Mouse (Mus musculus): ENCODE results near the gene Gm28230.

The Gm28230 gene

DNA sequence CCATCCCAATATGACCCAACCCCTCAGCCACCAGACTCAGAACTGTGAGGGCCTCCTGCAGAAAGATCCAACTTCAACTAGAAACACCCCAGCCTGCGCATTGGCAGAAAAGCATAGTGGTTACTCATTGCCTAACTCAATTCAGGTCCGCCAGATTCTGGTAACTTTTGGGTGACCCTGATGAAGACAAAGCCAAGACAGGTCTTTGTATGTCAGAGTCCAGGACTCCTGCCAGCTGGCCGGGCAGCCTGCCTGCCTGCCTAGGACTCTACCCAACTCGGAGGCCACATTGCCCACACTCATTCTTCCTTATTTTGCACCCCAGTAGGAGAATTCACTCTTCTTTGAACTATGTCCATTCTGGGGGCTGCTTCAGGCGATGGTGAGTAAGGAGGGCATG, at the start of gene Gm28230:
Gene Gm28230, plus strand, starts transcription at position 178 of the 400 bp plus-strand sequence.
- no peak for DNase-seq (ENCODE audit: low read depth, low spot score)

GRCm38 (mm10) chr2:74677106-74677505, 49.4 kb upstream of the Gm28230 start:
- DNase-seq (ENCODE audit: low read depth, low spot score), result no peak

- DNase-seq (ENCODE audit: low read depth, low spot score), result no peak
These were observed 47.5 kb upstream of the Gm28230 start, which contains the start of gene Hoxd11 for GRCm38 (mm10) chr2:74678891-74679595. Gene Hoxd11, plus strand, starts transcription at chr2:74679557.

GRCm38 (mm10) chr2:74679596-74679971, 46.9 kb upstream of the Gm28230 start:
- no peak for DNase-seq (ENCODE audit: low read depth, low spot score)

DNA sequence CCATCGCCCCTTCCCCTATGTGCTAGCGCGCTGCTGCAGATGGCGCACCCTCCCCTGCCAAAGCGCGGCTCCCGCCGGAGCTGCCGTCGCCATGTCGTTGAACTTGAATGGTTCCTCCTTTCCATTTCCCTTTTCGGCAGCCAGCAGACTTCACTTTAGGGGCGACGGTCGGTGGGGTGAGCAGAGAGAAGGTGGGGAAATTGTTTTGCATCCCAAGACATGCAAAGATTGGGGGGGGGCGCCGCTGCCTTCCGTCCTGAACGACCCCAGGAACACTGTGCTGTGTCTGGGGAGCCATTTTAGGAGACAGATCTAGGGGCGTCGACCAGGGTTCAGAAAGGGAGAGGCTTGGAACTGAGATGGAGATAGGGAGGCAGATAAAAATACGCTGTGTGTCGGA, 46.5 kb upstream of the Gm28230 start:
- DNase-seq (ENCODE audit: low read depth, low spot score), result no peak

DNA sequence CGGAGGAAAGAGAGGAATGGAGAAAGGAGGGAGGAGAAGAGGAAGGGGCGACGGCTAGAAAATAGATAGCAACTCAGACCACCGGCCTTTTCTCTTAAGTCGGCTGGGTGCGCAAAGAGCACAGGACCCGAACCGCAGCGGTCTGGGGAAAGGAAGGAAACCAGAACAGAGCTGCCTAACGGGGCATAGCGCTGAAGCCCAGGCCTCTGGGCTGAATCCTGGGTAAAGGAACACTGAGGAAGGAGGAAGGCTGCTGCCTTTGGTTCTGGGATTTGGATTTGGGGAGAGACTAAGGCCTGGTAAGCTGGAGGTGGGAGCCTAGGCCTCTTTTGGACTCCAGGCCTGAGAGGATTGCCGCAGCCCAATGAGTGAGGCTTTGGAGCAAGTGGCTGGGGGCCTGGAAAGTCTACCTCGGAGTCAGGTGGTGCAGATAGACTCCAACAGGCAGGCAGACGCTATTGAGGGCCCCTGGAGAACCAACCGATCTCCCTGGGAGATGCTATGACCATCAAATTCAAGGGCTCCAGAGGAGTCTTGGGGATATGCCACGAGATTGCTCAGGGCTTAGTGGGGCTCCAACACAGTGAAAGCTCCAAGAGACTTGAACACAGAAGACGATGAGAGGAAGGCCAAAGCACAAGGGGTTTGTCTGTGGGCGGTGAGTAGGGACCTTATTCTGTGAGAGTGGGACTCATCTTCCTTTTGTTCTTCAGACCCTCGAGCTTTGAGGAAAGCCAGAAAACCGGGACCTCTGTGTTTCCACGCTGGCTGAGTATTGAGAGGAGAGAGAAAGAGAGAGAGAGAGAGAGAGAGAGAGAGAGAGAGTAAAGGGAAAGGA, 45.7 kb upstream of the Gm28230 start:
- no peak for DNase-seq (ENCODE audit: low read depth, low spot score)

- no peak for DNase-seq (ENCODE audit: low read depth, low spot score)
These were observed 44.7 kb upstream of the Gm28230 start for GRCm38 (mm10) chr2:74681594-74682531.

- DNase-seq (ENCODE audit: low read depth, low spot score), result no peak
These were observed 43.7 kb upstream of the Gm28230 start for GRCm38 (mm10) chr2:74682796-74683195.

- DNase-seq (ENCODE audit: low read depth, low spot score), result no peak
These were observed 43.0 kb upstream of the Gm28230 start for GRCm38 (mm10) chr2:74683471-74683951.

- no peak for DNase-seq (ENCODE audit: low read depth, low spot score)
These were observed 42.4 kb upstream of the Gm28230 start for GRCm38 (mm10) chr2:74684106-74684505.

GRCm38 (mm10) chr2:74685059-74685603, 41.4 kb upstream of the Gm28230 start:
- DNase-seq (ENCODE audit: low read depth, low spot score), result no peak

- peak; percentile 36 for DNase-seq (ENCODE audit: low read depth, low spot score)
These were observed 40.1 kb upstream of the Gm28230 start for GRCm38 (mm10) chr2:74686301-74686987.

DNA sequence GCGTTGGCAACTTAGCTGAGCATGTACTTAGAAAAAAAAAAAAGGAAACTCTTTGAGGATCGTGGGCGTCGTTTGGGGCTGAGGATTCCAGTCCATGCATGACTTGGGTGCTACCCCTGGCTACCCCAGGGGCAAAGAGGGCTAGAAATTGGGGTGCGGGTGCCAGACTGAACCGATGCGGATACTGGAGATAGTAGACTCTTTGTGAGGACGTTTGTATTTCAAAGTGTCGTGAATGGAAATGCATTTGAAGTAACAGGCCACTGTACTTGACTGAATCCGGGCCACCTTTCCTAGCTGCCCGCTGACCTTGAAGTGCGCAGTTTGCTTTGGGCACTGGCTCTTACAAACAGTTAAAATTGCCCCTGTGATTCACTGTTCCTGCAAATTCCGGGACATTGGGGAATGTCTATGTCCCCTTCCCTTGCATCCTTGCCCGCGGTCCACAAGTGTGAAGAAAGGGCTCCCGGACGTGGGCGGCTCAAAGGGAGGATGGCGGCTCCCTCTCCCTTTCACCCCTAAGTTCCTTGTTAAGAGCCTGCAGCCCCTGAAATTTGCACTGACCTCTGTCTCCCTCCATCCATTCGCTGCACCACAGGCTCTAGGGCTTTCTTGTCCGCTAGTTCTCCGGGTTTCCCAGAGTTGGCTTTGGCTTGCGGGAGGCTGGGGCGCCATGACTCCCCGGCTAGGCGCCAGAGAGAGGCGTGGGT, 39.4 kb upstream of the Gm28230 start:
- no peak for DNase-seq (ENCODE audit: low read depth, low spot score)

DNA sequence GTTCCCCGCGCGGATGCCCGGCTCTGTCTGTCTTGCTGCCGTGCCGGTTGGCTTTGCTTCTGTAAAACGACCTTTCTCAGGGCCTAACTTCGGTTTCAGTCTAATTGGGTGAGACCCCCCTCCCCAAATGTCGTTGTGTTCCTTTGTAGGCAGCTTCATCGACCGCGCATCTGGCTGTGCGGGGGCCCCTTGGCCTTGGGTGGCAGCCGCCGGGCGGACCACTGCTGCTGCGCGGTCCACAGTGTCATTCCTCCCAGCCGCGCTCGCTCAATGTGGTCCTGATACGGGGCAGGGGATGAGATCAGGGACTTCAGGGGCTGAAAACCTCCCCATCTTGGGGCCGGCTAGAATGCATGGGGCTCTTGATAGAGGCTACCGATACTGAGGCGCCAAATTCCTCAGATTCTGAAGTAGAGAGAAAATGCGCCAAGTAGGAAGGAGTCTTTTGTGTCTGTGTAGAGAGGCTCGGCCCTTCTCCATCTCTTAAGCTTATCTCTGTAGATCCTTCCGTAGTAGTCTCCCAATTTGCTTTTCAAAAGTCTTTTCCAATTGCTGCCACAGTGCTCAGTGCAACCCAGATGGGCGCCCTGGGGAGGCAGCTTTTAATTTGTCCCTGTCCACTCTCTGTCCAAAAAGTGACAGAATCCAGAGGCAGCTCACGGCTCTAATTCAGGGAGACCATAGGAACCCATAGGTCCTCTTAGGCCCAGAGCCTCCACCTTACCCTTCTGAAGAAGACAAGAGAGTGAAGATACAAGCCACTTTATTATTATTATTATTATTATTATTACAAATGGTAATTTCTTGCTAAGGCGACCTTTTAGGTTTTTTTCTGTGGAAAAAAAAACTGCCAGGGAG, 38.6 kb upstream of the Gm28230 start:
- no peak for DNase-seq (ENCODE audit: low read depth, low spot score)

- no peak for DNase-seq (ENCODE audit: low read depth, low spot score)
These were observed 37.5 kb upstream of the Gm28230 start for GRCm38 (mm10) chr2:74688795-74689573.

- no peak for DNase-seq (ENCODE audit: low read depth, low spot score)
These were observed 36.8 kb upstream of the Gm28230 start for GRCm38 (mm10) chr2:74689574-74690337.

DNA sequence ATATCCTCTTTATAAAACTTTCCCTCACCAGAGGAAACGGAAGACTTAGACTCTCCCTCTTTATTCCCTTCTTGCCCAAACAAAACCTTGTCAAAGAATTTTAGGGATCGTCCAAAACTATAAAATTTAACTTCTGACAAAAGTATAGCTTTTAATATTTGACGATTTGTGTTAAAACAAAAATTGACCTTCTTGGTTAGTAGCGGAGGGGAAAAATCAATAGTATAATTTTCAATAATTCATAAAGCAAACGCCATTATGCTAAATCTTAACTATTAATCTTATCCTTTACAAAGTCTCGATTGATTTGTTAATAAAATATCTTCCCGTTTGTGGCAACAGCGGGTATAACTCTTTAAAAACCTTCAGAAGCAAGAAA, 36.2 kb upstream of the Gm28230 start:
- DNase-seq (ENCODE audit: low read depth, low spot score), result no peak

Data from CD4-positive helper T cell, adult 2 months (primary cell).